Mouse (Mus musculus): Measurements from ENCODE around the gene Vmn1r166.
"Not testable (repeated sequence)": the region's sequence is repeated elsewhere in the genome, so short reads cannot be mapped to it uniquely, and the experiment has no call there.

Gene Vmn1r166

GRCm38 (mm10) chr7:23251582-23251981, at the start of gene Vmn1r166:
TSS of gene Vmn1r166 (minus strand) at chr7:23251682.
- DNase-seq, result not testable (repeated sequence)

- not testable (repeated sequence) for DNase-seq
These were observed 49.4 kb upstream of the Vmn1r166 start, which contains the start of gene Nlrp4e for GRCm38 (mm10) chr7:23300892-23301291. TSS of gene Nlrp4e (plus strand) at chr7:23301192.

GRCm38 (mm10) chr7:23278800-23279199, 27.3 kb upstream of the Vmn1r166 start, which contains the start of gene Gm6902:
TSS of gene Gm6902 (minus strand) at chr7:23278900.
- DNase-seq, result not testable (repeated sequence)

- not testable (repeated sequence) for DNase-seq
These were observed 34.5 kb downstream of the Vmn1r166 start, which contains the start of gene Vmn1r165 for GRCm38 (mm10) chr7:23217032-23217431. TSS of gene Vmn1r165 (plus strand) at chr7:23217332.
